Mouse (Mus musculus): Measurements from ENCODE around the gene Dennd4c. TPM values are rescaled to one million over a fixed set of nuclear protein-coding genes. Genes with fewer than 3 reads are reported as not detected.
A peak's percentile ranks its signal among the peaks of the same experiment; 100 is the strongest.
"Not testable (repeated sequence)": the region's sequence is repeated elsewhere in the genome, so short reads cannot be mapped to it uniquely, and the experiment has no call there.

Gene Dennd4c
- total and polyA plus RNA-seq, 2 experiments: 2.7 to 18.9 TPM

DNA sequence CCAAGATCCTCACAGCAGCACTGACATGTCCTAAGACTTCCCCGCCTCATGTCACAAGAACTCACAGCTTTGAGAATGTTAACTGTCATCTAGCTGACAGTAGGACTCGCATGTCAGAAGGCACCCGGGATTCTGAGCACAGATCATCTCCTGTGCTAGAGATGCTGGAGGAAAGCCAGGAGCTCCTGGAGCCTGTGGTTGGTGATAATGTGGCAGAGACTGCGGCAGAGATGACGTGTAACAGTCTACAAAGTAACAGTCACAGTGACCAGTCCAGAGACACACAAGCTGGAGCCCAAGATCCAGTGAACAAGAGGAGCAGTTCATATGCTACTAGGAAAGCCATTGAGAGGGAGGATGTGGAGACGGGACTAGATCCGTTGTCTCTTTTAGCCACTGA is 76.8 kb downstream of the Dennd4c start:
- H3K4me1 ChIP-seq (ENCODE audit: control insufficient read depth, insufficient read depth, low read length): no peaks in the 10 kb centered on the region
- TF ChIP-seq CTCF (IDR thresholded peaks at IDR 0.05; ENCODE audit: low read depth, low read length) (no peak), POLR2A (IDR thresholded peaks at IDR 0.05; ENCODE audit: extremely low read depth, insufficient read depth, low read length) (no peak)
- no peaks in the 10 kb centered on the region for H3K79me2 ChIP-seq (ENCODE audit: control insufficient read depth, insufficient read depth, low read length)
- peaks cover 51% of the 10 kb centered on the region for H3K36me3 ChIP-seq (ENCODE audit: control insufficient read depth, insufficient read depth, low read length)
- no peak overlapping the region for H3K9ac ChIP-seq (ENCODE audit: low read depth, low read length)
- no peaks in the 10 kb centered on the region for H3K27me3 ChIP-seq (ENCODE audit: control insufficient read depth, insufficient read depth, low read length)
- WGBS: 92% methylated on average over 7 of the region's 7 CpGs
- no peak overlapping the region for H3K27ac ChIP-seq (replicated peaks; ENCODE audit: insufficient read depth, low read depth, low read length)
- DNase-seq (ENCODE audit: extremely low read depth, low read depth, low spot score): no peak
- H3K4me3 ChIP-seq (ENCODE audit: insufficient read depth, low read depth, low read length): no peak overlapping the region

DNA sequence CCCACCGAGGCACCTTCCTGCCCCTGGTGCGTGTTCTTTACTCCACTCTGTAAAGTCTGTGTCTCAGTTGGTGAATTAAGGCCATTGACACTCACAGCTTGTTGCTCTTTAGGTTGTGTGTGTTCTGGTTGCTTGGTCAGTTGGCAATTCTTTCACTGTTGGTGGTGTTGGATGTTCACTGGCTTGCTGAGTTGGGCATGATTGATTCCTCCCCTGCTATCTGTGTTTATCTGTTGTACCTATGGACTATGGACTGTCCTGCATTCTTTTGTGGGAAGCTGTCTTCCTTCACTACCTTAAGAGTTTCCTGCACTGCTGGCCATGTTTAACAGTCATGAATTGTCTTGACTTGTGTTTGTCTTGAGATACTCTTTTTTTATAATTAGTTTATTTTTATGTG is 83.5 kb downstream of the Dennd4c start:
- Histone ChIP-seq H3K4me3 (ENCODE audit: insufficient read depth, low read depth, low read length) (no peak overlapping the region), H3K36me3 (ENCODE audit: control insufficient read depth, insufficient read depth, low read length) (peaks cover 46% of the 10 kb centered on the region), H3K9ac (ENCODE audit: low read depth, low read length) (no peak overlapping the region), H3K27me3 (ENCODE audit: control insufficient read depth, insufficient read depth, low read length) (no peaks in the 10 kb centered on the region), H3K4me1 (ENCODE audit: control insufficient read depth, insufficient read depth, low read length) (peaks cover 3% of the 10 kb centered on the region; the same call in 1 of the 2 replicates), H3K27ac (replicated peaks; ENCODE audit: insufficient read depth, low read depth, low read length) (no peak overlapping the region; the same call in 1 of the 2 replicates), H3K79me2 (ENCODE audit: control insufficient read depth, insufficient read depth, low read length) (no peaks in the 10 kb centered on the region; the same call in 1 of the 2 replicates)
- peak; percentile 71 for DNase-seq (ENCODE audit: extremely low read depth, low read depth, low spot score)
- WGBS: 57% methylated on average over 2 of the region's 2 CpGs
- no peak for TF ChIP-seq CTCF (IDR thresholded peaks at IDR 0.05; ENCODE audit: low read depth, low read length)
- TF ChIP-seq POLR2A (IDR thresholded peaks at IDR 0.05; ENCODE audit: extremely low read depth, insufficient read depth, low read length): no peak

DNA sequence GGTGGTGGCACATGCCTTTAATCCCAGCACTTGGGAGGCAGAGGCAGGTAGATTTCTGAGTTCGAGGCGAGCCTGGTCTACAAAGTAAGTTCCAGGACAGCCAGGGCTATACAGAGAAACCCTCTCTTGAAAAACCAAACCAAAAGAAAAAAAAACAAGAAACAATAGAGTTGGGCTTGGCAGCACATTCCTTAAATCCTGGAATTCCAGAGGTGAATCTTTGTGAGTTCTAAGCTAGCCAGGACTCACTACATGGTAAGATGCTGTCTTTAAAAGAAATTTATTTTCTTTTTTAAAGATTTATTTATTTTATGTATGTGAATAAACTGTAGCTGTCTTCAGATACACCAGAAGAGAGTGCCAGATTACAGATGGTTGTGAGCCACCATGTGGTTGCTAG is 92.8 kb downstream of the Dennd4c start:
- WGBS: 98% methylated on average over 2 of the region's 2 CpGs
- H3K9ac ChIP-seq (ENCODE audit: low read depth, low read length); H3K4me3 ChIP-seq (ENCODE audit: insufficient read depth, low read depth, low read length); H3K27ac ChIP-seq (replicated peaks; ENCODE audit: insufficient read depth, low read depth, low read length); H3K4me1 ChIP-seq (ENCODE audit: control insufficient read depth, insufficient read depth, low read length); H3K79me2 ChIP-seq (ENCODE audit: control insufficient read depth, insufficient read depth, low read length); DNase-seq (ENCODE audit: extremely low read depth, low read depth, low spot score); H3K27me3 ChIP-seq (ENCODE audit: control insufficient read depth, insufficient read depth, low read length): not testable (repeated sequence)
- peaks cover 34% of the 10 kb centered on the region for H3K36me3 ChIP-seq (ENCODE audit: control insufficient read depth, insufficient read depth, low read length)

DNA sequence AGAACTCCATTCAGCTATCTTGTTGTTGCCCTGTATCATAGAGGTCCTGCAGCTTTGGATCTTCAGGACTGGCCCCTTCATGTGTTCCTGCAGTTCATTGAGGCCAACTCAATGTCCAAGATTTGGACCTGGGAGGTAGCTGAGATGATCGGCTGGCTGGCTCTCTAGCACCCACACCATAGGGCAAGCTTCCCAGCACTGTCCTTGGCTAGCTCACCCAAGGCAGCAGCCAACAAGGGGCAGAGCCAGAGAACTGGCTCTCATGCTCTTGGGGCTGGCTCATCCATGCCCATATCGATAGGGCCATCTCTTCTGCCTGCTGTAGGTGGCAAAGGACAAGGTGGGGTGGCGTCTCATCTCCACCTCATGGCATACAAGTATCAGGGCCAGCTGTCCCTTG is 97.0 kb downstream of the Dennd4c start:
- Histone ChIP-seq H3K9ac (ENCODE audit: low read depth, low read length) (no peak overlapping the region), H3K27ac (replicated peaks; ENCODE audit: insufficient read depth, low read depth, low read length) (peak overlapping the region; percentile 11; the same call in 1 of the 2 replicates), H3K4me1 (ENCODE audit: control insufficient read depth, insufficient read depth, low read length) (peaks cover 4% of the 10 kb centered on the region), H3K36me3 (ENCODE audit: control insufficient read depth, insufficient read depth, low read length) (peaks cover 20% of the 10 kb centered on the region; the same call in 1 of the 2 replicates), H3K4me3 (ENCODE audit: insufficient read depth, low read depth, low read length) (no peak overlapping the region), H3K79me2 (ENCODE audit: control insufficient read depth, insufficient read depth, low read length) (no peaks in the 10 kb centered on the region; the same call in 1 of the 2 replicates), H3K27me3 (ENCODE audit: control insufficient read depth, insufficient read depth, low read length) (no peaks in the 10 kb centered on the region)
- DNase-seq (ENCODE audit: extremely low read depth, low read depth, low spot score): peak; percentile 93
- TF ChIP-seq CTCF (IDR thresholded peaks at IDR 0.05; ENCODE audit: low read depth, low read length): no peak
- TF ChIP-seq POLR2A (IDR thresholded peaks at IDR 0.05; ENCODE audit: extremely low read depth, insufficient read depth, low read length): no peak
- 32% methylated on average over 3 of the region's 3 CpGs for WGBS

DNA sequence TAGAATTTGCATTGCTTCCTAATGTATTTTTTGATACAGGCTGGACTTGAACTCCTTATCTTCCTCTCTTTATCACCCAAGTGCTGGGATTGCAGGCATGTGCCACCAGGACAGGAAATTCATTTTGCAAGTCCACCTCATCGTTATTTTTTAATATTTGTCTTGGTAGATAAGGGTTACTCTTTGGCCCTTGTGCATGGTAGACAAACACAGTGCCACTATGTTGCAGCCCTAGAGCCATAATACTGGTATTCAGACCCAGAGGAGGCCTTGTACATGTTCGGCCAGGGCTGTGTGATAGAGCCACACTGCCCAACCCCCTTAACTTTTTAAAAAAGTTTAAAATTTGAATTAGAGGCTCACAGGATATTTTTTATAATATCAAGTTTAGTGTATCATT is 98.9 kb downstream of the Dennd4c start:
- TF ChIP-seq CTCF (IDR thresholded peaks at IDR 0.05; ENCODE audit: low read depth, low read length): no peak
- no peak for TF ChIP-seq POLR2A (IDR thresholded peaks at IDR 0.05; ENCODE audit: extremely low read depth, insufficient read depth, low read length)
- Histone ChIP-seq H3K27me3 (ENCODE audit: control insufficient read depth, insufficient read depth, low read length) (no peaks in the 10 kb centered on the region), H3K4me1 (ENCODE audit: control insufficient read depth, insufficient read depth, low read length) (peaks cover 7% of the 10 kb centered on the region), H3K27ac (replicated peaks; ENCODE audit: insufficient read depth, low read depth, low read length) (0 out of 2 replicates have a peak overlapping the region, but pooled peaks have one; percentile 37), H3K4me3 (ENCODE audit: insufficient read depth, low read depth, low read length) (no peak overlapping the region), H3K36me3 (ENCODE audit: control insufficient read depth, insufficient read depth, low read length) (peaks cover 17% of the 10 kb centered on the region; the same call in 1 of the 2 replicates), H3K9ac (ENCODE audit: low read depth, low read length) (no peak overlapping the region), H3K79me2 (ENCODE audit: control insufficient read depth, insufficient read depth, low read length) (no peaks in the 10 kb centered on the region; the same call in 1 of the 2 replicates)
- WGBS: 10% methylated on average over 2 of the region's 2 CpGs
- peak; percentile 93 for DNase-seq (ENCODE audit: extremely low read depth, low read depth, low spot score)

DNA sequence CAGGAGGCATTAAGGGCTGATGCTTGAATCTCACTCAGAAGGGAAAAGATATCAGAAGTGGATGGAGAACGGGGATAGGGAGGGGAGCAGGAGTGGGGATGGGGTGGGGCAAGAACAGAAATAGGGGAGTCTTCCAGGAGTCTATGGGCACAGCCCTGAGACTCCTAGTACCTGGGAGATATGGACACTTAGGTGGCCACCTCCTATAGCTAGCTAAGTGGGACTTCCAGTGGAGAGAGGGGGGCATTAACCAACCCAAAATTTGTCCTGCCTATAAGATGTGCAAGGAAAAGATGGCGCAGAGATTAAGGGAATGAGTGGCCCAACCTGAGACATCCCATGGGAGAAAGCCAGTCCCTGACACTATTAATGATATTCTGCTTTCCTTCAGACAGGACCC is 103.0 kb downstream of the Dennd4c start:
- 75% methylated on average over 2 of the region's 2 CpGs for WGBS

More for the DNA sequence above, 103.0 kb downstream of the Dennd4c start:
- Histone ChIP-seq H3K79me2 (ENCODE audit: control insufficient read depth, insufficient read depth, low read length) (no peaks in the 10 kb centered on the region; the same call in 1 of the 2 replicates), H3K9ac (ENCODE audit: low read depth, low read length) (no peak overlapping the region), H3K27ac (replicated peaks; ENCODE audit: insufficient read depth, low read depth, low read length) (no peak overlapping the region), H3K4me1 (ENCODE audit: control insufficient read depth, insufficient read depth, low read length) (peaks cover 21% of the 10 kb centered on the region), H3K36me3 (ENCODE audit: control insufficient read depth, insufficient read depth, low read length) (peaks cover 32% of the 10 kb centered on the region), H3K27me3 (ENCODE audit: control insufficient read depth, insufficient read depth, low read length) (no peaks in the 10 kb centered on the region), H3K4me3 (ENCODE audit: insufficient read depth, low read depth, low read length) (no peak overlapping the region)
- DNase-seq (ENCODE audit: extremely low read depth, low read depth, low spot score): no peak
- TF ChIP-seq CTCF (IDR thresholded peaks at IDR 0.05; ENCODE audit: low read depth, low read length) (no peak), POLR2A (IDR thresholded peaks at IDR 0.05; ENCODE audit: extremely low read depth, insufficient read depth, low read length) (no peak)

Data from liver, adult 2 months (tissue).